Mouse (Mus musculus) stomach, postnatal 0 days (tissue): ENCODE results near the gene Col19a1. TPM values are rescaled to one million over a fixed set of nuclear protein-coding genes. Genes with fewer than 3 reads are reported as not detected.

ENCODE experiments used
- ATAC-seq: fragments of 200-750 bp; cut with Nextera tagmentation; 2 replicates; pipeline ENCODE4 v1.8.0; 2017; ENCODE audit not compliant: low FRiP score, low TSS enrichment
- DNase-seq: peaks from one replicate; pipeline ENCODE4 v3.0.0-alpha.2; 2016; ENCODE audit warnings: low spot score
- H3K27ac ChIP-seq: fragments of 300-500 bp; sonication (generic); replicated peaks from 2 replicates; pipeline ENCODE4 v1.5.1; 2014; ENCODE audit warnings: mild to moderate bottlenecking, control low read depth
- H3K27me3 ChIP-seq: fragments of 300-500 bp; sonication (generic); 2 replicates; pipeline ENCODE4 v1.6.1; 2014; ENCODE audit warnings: low read length; ENCODE audit not compliant: control insufficient read depth, insufficient read depth
- H3K36me3 ChIP-seq: fragments of 300-500 bp; sonication (generic); 2 replicates; pipeline ENCODE4 v1.6.1; 2014; ENCODE audit warnings: low read length, mixed read lengths; ENCODE audit not compliant: control insufficient read depth, insufficient read depth
- H3K4me1 ChIP-seq: fragments of 300-500 bp; sonication (generic); replicated peaks from 2 replicates; pipeline ENCODE4 v1.6.1; 2014; ENCODE audit warnings: antibody characterized with exemption; ENCODE audit not compliant: control insufficient read depth, insufficient read depth
- H3K4me2 ChIP-seq: fragments of 300-500 bp; sonication (generic); replicated peaks from 2 replicates; pipeline ENCODE4 v1.6.1; 2014; ENCODE audit warnings: low read depth, mild to moderate bottlenecking, control low read depth, moderate library complexity
- H3K4me3 ChIP-seq: fragments of 300-500 bp; sonication (generic); 2 replicates; pipeline ENCODE4 v1.5.1; 2014; ENCODE audit warnings: low read depth, low read length, control low read depth
- H3K9ac ChIP-seq: fragments of 300-500 bp; sonication (generic); 2 replicates; pipeline ENCODE4 v1.6.1; 2014; ENCODE audit warnings: mild to moderate bottlenecking, low read length, control low read depth, mixed read lengths
- H3K9me3 ChIP-seq: fragments of 300-500 bp; sonication (generic); 2 replicates; pipeline ENCODE4 v1.6.1; 2016; ENCODE audit warnings: low read length; ENCODE audit not compliant: control insufficient read depth
- CTCF ChIP-seq: IDR thresholded peaks from 2 replicates; pipeline ENCODE4 v1.5.1; 2016; ENCODE audit warnings: antibody characterized with exemption, low read depth, mild to moderate bottlenecking, moderate library complexity
- EP300 ChIP-seq: optimal IDR thresholded peaks from 2 replicates; pipeline ENCODE3; 2016; ENCODE audit warnings: antibody characterized with exemption
- WGBS: fragments of 180-500 bp; shearing (Covaris S2); extraction: QIAGEN DNeasy Blood & Tissue Kit; methylation state at CpG from one replicate; pipeline ENCODE4 v1.1.7; 2014; 5-methylcytosine and 5-hydroxymethylcytosine counted together
- polyA plus RNA-seq: library from polyadenylated mRNA; unstranded; fragments of >200 nt; fragmentation: Nextera tagmentation; extraction: Ambion mirVana; gene quantifications from 2 replicates; pipeline ENCODE4 v1.2.1, GENCODE M21; 2015

Gene Col19a1
- polyA plus RNA-seq, 1 experiment from 2014 or later: 3.6 TPM

GRCm38 (mm10) chr1:24564113-24564512 lies 23.2 kb downstream of the Col19a1 start:
- H3K9me3 ChIP-seq: no peaks in the 10 kb centered on the region

GRCm38 (mm10) chr1:24558005-24558404 lies 29.3 kb downstream of the Col19a1 start:
- ATAC-seq (no peak), DNase-seq (no peak)
- TF ChIP-seq EP300 (no peak), CTCF (no peak)
- Histone ChIP-seq H3K36me3 (no peaks in the 10 kb centered on the region), H3K9ac (no peak overlapping the region), H3K9me3 (no peaks in the 10 kb centered on the region), H3K4me2 (no peak overlapping the region), H3K27ac (no peak overlapping the region), H3K4me3 (no peak overlapping the region), H3K27me3 (no peaks in the 10 kb centered on the region), H3K4me1 (no peaks in the 10 kb centered on the region)
- 63% methylated on average over 10 of the region's 10 CpGs for WGBS

More at GRCm38 (mm10) chr1:24564113-24564512, 23.2 kb downstream of the Col19a1 start:
- no peak overlapping the region for H3K4me2 ChIP-seq
- H3K27me3 ChIP-seq: no peaks in the 10 kb centered on the region
- no peak overlapping the region for H3K4me3 ChIP-seq
- TF ChIP-seq CTCF (no peak), EP300 (no peak)
- 68% methylated on average over 2 of the region's 2 CpGs for WGBS
- no peak overlapping the region for H3K27ac ChIP-seq
- DNase-seq (no peak), ATAC-seq (no peak)
- H3K4me1 ChIP-seq: no peaks in the 10 kb centered on the region
- no peaks in the 10 kb centered on the region for H3K36me3 ChIP-seq
- H3K9ac ChIP-seq: no peak overlapping the region

DNA sequence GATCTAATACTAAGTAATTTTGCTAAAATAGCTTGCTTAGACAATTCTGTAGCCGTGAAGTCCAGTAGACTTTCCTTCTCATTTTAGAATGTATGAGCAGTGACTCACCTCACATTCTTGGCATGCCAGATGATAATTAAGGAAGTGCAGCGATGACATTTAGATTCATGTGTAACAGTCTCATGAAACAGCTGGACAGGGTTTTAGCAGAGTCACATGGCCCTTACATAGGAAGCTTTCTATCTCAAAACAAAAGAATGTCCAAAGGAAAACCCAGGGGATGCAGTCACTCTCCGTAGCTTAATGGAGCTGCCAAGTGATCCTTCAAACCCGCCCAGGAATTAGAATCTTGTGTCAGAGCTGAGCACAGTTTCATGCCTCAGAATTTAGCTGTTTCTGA lies 33.8 kb downstream of the Col19a1 start:
- Histone ChIP-seq H3K36me3 (no peaks in the 10 kb centered on the region), H3K27me3 (no peaks in the 10 kb centered on the region), H3K4me3 (no peak overlapping the region), H3K27ac (no peak overlapping the region), H3K9ac (no peak overlapping the region), H3K4me1 (no peaks in the 10 kb centered on the region), H3K9me3 (no peaks in the 10 kb centered on the region), H3K4me2 (no peak overlapping the region)
- WGBS: 13% methylated on average over 4 of the region's 4 CpGs
- no peak for TF ChIP-seq CTCF
- TF ChIP-seq EP300: no peak
- no peak for DNase-seq
- no peak; the same call in 1 of the 2 replicates for ATAC-seq

DNA sequence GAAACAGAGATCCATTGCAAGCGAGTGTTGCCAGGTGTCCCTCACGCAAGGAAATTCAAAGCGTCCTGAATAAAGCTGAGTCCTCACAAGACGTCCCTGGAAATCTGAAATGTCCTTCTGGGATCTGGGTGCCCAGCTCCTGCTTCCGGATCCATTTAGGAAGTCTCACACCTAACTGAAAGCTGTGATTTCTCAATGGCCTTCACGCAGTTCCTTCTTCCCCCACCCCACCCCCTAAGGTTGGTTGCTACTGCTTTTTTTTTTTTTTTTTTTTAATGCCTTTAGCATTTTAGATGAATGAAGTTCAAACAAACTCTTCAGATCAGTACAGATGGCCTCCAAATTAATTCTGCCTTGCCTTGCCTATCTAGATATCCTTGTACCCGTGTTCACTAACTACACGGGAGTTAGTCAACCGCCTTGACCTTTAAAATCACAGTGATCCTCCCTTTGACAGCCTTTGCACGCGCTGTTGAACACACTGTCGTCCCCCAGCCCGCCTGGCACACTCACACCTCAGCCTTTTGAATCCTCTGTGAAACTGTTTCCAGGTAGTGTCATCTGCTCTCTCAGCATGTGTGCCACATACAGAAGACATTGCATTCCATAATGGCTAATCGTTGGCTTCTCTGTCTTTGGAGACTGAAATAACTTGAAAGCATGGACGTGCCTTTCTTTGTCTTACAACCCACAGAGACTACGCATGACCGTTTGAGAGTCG lies 36.6 kb downstream of the Col19a1 start:
- no peaks in the 10 kb centered on the region for H3K9me3 ChIP-seq
- no peaks in the 10 kb centered on the region for H3K36me3 ChIP-seq
- H3K4me1 ChIP-seq: no peaks in the 10 kb centered on the region
- ATAC-seq: no peak
- DNase-seq: no peak
- H3K27ac ChIP-seq: peak overlapping the region; percentile 40; the same call in 1 of the 2 replicates
- no peak overlapping the region for H3K4me3 ChIP-seq
- H3K27me3 ChIP-seq: no peaks in the 10 kb centered on the region
- no peak overlapping the region for H3K4me2 ChIP-seq
- TF ChIP-seq CTCF (no peak), EP300 (no peak)
- no peak overlapping the region for H3K9ac ChIP-seq
- 70% methylated on average over 18 of the region's 18 CpGs for whole genome bisulfite sequencing

GRCm38 (mm10) chr1:24550031-24550430 lies 37.2 kb downstream of the Col19a1 start:
- H3K36me3 ChIP-seq: no peaks in the 10 kb centered on the region
- DNase-seq (no peak), ATAC-seq (no peak)
- TF ChIP-seq CTCF (no peak), EP300 (no peak)
- H3K27ac ChIP-seq: peak overlapping the region; percentile 40; the same call in 1 of the 2 replicates
- WGBS: 27% methylated on average over 10 of the region's 10 CpGs
- 0 out of 2 replicates have a peak overlapping the region, but pooled peaks have one; percentile 18 for H3K4me2 ChIP-seq
- H3K9ac ChIP-seq: no peak overlapping the region
- H3K4me1 ChIP-seq: no peaks in the 10 kb centered on the region
- no peak overlapping the region for H3K4me3 ChIP-seq
- no peaks in the 10 kb centered on the region for H3K27me3 ChIP-seq
- no peaks in the 10 kb centered on the region for H3K9me3 ChIP-seq

DNA sequence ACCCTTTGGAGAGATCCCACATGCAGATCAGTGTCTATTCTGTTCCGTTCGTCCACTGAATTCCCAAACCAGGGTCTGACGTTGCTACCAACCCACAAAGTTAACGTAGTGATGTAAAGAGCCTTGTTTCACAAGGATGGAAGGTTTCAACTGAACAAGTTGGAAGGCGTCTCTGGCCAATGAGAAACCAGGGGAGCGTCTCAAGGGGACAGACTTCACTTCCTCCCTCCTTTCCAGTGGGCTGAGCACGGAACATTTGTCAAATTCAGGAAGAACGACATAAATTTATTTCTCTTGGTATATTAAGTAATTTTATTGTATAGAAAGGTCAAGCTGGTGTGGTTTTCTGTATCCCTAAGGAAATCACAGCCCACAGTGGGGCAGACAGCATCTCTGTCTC lies 38.2 kb downstream of the Col19a1 start:
- H3K4me3 ChIP-seq: no peak overlapping the region
- no peak overlapping the region for H3K4me2 ChIP-seq
- 73% methylated on average over 8 of the region's 8 CpGs for whole genome bisulfite sequencing
- no peaks in the 10 kb centered on the region for H3K36me3 ChIP-seq
- H3K27me3 ChIP-seq: no peaks in the 10 kb centered on the region
- DNase-seq (no peak), ATAC-seq (no peak)
- TF ChIP-seq EP300: no peak
- no peak for TF ChIP-seq CTCF
- H3K9me3 ChIP-seq: no peaks in the 10 kb centered on the region
- H3K27ac ChIP-seq: no peak overlapping the region
- H3K9ac ChIP-seq: no peak overlapping the region
- H3K4me1 ChIP-seq: no peaks in the 10 kb centered on the region
